Mouse (Mus musculus) left cerebral cortex, adult 2 months (tissue): Measurements from ENCODE around the gene Lrmda. TPM values are rescaled to one million over a fixed set of nuclear protein-coding genes. Genes with fewer than 3 reads are reported as not detected.

Experiments used
- DNase-seq, 2 experiments: peaks; one replicate each; pipeline ENCODE4 v3.0.0; 2021 to 2022; ENCODE audit warnings: low spot score in 2 of 2, mixed read lengths in 1 of 2; ENCODE audit errors: extremely low spot score in 1 of 2
- H3K27ac ChIP-seq: fragments of 200-600 bp; 2 replicates; pipeline ENCODE4 v1.8.1; 2022
- H3K4me3 ChIP-seq: fragments of 200-600 bp; 2 replicates; pipeline ENCODE4 v1.8.1; 2022
- CTCF ChIP-seq: fragments of 200-600 bp; IDR thresholded peaks from 2 replicates; pipeline ENCODE4 v1.8.1; 2022; ENCODE audit warnings: antibody characterized with exemption, mild to moderate bottlenecking, moderate library complexity
- intact Hi-C: fragments of 180-260 bp; cut with DNase I; formaldehyde crosslinking; loops from one replicate; pipeline ENCODE4 v1.15.1; 2025
- total RNA-seq, 2 experiments: library from RNA; stranded (reverse); gene quantifications; 2 replicates each; pipeline ENCODE4 v1.2.3; 2021

Gene Lrmda
- total RNA-seq, 2 experiments from 2014 or later, result 0.87 to 0.97 TPM

- no peak for DNase-seq
- Histone ChIP-seq H3K4me3 (no peak overlapping the region), H3K27ac (no peak overlapping the region)
- intact Hi-C loops, result no loop called here
- no peak for TF ChIP-seq CTCF
Measured at GRCm38 (mm10) chr14:22662496-22662895, 643.0 kb downstream of the Lrmda start.

GRCm38 (mm10) chr14:22666437-22666836 is 646.9 kb downstream of the Lrmda start:
- TF ChIP-seq CTCF, result no peak

GRCm38 (mm10) chr14:22668302-22668701 is 648.8 kb downstream of the Lrmda start:
- no peak overlapping the region for H3K27ac ChIP-seq
- intact Hi-C loops, result no loop called here
- H3K4me3 ChIP-seq, result no peak overlapping the region
- no peak for TF ChIP-seq CTCF
- DNase-seq, result no peak

More at GRCm38 (mm10) chr14:22666437-22666836, 646.9 kb downstream of the Lrmda start:
- intact Hi-C loops, result no loop called here
- H3K4me3 ChIP-seq, result no peak overlapping the region
- no peak overlapping the region for H3K27ac ChIP-seq
- no peak for DNase-seq

- intact Hi-C loops, result no loop called here
- TF ChIP-seq CTCF, result no peak
- Histone ChIP-seq H3K27ac (no peak overlapping the region), H3K4me3 (no peak overlapping the region)
- no peak for DNase-seq
Measured at GRCm38 (mm10) chr14:22668711-22669110, 649.2 kb downstream of the Lrmda start.

GRCm38 (mm10) chr14:22673581-22673980 is 654.1 kb downstream of the Lrmda start:
- DNase-seq, result no peak
- intact Hi-C loops, result no loop called here
- TF ChIP-seq CTCF, result no peak
- Histone ChIP-seq H3K4me3 (no peak overlapping the region), H3K27ac (no peak overlapping the region)

GRCm38 (mm10) chr14:22679008-22679704 is 659.6 kb downstream of the Lrmda start:
- intact Hi-C loops, result no loop called here
- DNase-seq, result no peak
- TF ChIP-seq CTCF, result no peak
- Histone ChIP-seq H3K4me3 (no peak overlapping the region), H3K27ac (no peak overlapping the region)

- intact Hi-C loops, result no loop called here
- TF ChIP-seq CTCF, result no peak
Measured at GRCm38 (mm10) chr14:22679705-22680643, 660.5 kb downstream of the Lrmda start.

GRCm38 (mm10) chr14:22686886-22687285 is 667.4 kb downstream of the Lrmda start:
- H3K4me3 ChIP-seq, result no peak overlapping the region
- TF ChIP-seq CTCF, result no peak
- no peak overlapping the region for H3K27ac ChIP-seq
- no peak for DNase-seq
- intact Hi-C loops, result no loop called here

More at GRCm38 (mm10) chr14:22679705-22680643, 660.5 kb downstream of the Lrmda start:
- no peak for DNase-seq
- Histone ChIP-seq H3K27ac (no peak overlapping the region), H3K4me3 (no peak overlapping the region)

- H3K27ac ChIP-seq, result no peak overlapping the region
- TF ChIP-seq CTCF, result no peak
- intact Hi-C loops, result no loop called here
- no peak for DNase-seq
- no peak overlapping the region for H3K4me3 ChIP-seq
Measured at GRCm38 (mm10) chr14:22688399-22688798, 668.9 kb downstream of the Lrmda start.

GRCm38 (mm10) chr14:22695448-22695847 is 675.9 kb downstream of the Lrmda start:
- no peak for DNase-seq
- no peak overlapping the region for H3K27ac ChIP-seq
- intact Hi-C loops, result no loop called here
- no peak overlapping the region for H3K4me3 ChIP-seq
- TF ChIP-seq CTCF, result no peak

GRCm38 (mm10) chr14:22695931-22696365 is 676.4 kb downstream of the Lrmda start:
- no peak for DNase-seq
- Histone ChIP-seq H3K27ac (no peak overlapping the region), H3K4me3 (no peak overlapping the region)
- intact Hi-C loops, result no loop called here
- no peak for TF ChIP-seq CTCF

- no peak for DNase-seq
- Histone ChIP-seq H3K4me3 (no peak overlapping the region), H3K27ac (no peak overlapping the region)
- intact Hi-C loops, result no loop called here
- no peak for TF ChIP-seq CTCF
Measured at GRCm38 (mm10) chr14:22700236-22700635, 680.7 kb downstream of the Lrmda start.
